Mouse (Mus musculus): ENCODE measurements at regions not wholly inside any gene's neighbourhood (a gene's known extent, or its start where the extent isn't known, plus 50 kb on each side); places are given as distances from the start of the nearest gene placed in this dataset.

DNA sequence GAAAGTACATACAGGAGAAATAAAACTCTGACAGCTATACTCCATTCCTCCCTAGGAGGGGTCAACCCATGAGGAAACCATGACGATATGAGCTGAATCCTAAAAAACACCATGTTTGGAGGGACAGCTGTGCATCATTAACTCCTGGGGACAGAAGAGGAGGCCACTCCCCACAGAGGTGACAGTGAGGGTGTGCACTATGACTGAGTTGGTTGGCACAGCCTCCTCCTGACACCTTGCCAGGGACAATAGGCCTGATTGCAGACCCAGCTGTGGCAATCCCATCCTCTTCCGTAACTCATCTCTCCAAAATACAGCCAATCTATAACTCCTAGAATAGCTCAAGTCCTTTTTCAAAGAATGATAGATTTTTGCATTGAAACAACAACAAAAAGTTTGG lies 112.0 kb downstream of the Rbm43 start:
- DNase-seq = no peak

DNA sequence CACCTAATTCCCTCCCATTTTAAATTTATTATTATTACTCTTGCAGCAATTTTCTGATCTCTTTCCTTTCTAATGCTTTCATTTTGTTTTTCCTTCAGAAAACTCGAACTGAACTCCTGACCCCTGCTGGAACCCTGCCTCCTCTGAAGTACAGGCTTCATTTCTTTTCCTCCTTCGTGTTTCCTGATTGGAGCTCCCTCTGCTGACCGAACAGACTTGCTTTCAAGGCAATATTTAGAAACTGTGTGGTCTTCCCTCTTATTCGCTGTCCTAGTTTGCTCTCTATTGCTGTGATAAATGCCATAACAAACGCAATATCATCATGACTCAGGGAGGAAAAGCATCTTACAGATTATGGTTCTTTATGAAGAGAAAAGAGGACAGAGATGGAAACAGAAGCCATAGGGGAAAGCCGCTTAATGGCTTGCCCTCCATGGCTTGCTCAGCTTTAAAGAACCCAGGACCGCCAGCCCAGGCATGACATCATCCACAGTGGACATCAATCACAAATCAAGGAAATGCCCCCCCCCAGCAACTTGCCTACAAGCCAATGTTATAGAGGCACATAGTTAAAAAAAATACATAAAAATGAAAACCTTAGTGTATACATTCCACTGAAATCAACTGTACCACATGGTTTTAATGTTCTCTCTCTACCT lies 104.5 kb downstream of the Rbm43 start:
- DNase-seq = peak; percentile 85

DNA sequence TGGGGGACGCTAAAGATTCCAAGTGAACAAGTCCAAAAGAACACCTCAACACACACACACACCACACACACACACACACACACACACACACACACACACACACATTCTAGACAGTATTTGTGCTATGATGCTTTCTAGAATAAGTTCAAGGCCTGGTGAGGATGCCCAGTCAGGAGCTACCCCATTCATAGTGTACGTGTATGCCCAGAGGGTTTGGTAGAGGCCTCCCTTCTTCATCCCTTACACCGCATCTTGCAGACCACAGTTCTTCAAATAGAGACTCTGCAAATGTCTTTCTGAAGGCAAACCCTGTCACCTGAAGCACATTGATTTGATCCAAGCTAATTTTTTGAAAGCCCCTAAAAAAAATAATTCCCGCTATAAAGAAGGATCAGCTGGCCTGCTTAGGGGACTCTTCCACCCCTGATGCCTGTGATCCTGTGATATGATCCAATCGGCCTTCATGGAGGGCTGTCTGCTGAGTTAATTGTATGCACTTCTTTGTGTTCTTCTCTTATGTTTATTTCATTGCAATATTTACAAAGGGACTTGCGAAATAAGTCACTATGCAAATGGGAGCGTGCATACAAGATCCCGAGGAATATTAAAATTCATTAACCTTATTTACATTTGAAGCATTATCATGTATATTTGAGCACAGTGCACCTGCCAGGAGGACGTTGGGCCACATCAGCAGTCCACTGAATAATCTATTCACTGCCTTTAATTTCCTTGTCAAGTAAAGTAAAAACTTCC lies 103.8 kb downstream of the Rbm43 start:
- no peak for DNase-seq

DNA sequence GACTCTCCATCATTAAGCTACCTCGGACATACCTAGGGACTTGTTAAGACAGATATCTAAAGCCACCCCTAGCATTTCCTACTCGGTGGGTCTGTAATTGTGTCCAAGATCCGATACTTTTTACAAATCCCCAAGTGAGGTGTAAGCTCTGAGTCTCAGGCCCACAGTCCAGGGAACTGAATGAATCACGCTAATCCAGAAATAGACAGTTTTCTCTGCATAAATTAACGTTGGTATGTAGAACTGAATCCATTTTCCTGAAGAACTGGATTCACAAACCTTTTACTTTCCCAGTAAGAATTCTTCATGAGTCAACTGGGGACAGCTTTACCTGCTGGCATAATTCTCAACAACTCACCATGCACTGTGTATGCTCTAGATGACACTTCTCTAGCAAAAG lies 97.1 kb downstream of the Rbm43 start:
- no peak for DNase-seq

DNA sequence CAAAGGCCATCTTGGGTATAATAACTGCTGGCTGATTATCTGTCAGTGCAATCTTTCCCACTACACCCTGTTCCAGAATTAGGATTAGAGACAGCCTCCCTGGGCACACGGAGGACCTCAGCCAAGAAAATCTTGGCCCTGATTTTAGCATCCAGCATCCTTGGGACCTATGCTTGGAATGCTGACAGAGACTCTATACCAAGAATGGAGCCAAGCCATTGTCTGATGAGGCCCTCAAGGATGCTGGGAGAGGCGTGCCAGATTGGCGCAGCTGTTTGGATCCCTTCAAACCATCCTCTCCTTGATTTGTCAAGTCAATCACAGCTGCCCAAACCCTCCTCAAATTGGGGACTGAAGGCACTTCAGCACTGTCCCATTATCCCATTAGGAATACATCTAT lies 94.2 kb downstream of the Rbm43 start:
- no peak for DNase-seq

DNA sequence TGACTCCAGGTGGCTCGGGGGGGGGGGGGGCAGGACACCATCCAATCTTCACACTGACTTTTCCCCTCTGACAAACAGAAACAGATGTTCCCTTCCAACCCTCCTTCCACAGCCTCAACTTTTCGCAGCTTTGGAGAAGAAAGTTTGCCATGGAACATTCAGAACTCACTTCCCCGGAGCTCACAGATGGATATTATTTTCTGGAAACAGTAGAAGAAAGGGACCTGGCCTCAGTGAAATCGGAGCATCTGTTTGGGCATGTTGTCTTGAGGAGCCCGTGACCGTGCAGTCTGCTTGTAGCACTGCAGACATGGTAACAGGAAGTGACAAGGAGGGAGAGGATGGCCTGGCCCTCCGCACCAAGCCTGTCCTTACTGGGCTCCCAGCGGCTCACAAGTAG lies 90.1 kb downstream of the Rbm43 start:
- DNase-seq = peak; percentile 34

DNA sequence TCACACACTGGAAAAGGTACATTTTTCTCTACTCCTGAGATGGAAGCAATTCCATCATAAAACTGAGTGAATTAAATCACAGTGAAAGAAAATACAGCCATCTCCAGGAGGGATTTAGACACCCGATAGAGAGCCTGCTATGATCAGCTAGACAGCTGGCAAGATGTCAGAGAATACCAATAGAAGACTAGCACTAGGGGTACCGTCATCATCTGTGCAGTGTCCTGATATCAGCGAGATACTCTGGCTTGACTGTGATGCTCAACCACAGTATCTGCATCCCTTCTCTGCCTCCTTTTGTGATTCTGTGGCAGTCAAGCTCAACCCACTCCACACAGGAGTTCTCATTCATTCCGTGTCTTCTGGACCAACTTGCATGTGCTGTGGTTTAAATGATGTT lies 87.4 kb downstream of the Rbm43 start:
- DNase-seq = no peak

DNA sequence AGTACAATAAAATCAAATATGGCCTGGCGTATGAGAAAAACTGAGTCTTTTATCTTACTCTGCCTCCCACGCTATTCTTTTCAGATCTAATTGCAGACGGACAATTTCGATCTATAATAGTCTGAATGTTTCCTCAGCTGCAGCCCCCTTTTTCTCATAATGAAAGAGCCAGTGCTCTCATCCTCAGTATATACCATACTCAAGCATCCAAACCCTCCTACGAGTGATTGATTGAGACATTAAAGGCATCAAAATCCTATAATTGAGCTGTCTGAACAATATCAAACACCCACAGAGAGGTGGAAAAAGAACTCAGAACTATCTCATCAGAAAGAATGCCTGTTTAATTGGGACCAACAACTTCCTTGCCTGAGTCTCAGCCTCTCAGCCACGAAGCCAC lies 87.0 kb downstream of the Rbm43 start:
- DNase-seq = no peak

DNA sequence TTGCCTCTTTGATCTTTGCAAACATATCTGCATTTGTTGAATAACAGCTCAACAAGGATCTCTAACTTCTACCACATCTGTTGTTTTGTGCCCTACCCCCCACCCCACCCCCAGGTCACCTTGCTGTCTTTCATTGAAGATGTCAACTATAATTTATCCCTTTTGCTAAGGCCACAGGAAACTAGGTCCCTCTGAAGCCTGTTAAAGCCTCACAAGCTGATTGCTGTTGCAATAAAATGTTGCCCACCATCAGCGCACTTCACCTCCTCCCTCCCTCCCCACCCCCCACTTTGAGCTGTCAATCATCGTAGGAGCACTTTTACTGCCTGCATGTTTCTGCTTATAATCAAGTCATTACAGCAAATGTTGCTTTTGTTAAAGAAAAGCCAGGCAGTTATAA lies 86.5 kb downstream of the Rbm43 start:
- peak; percentile 63 for DNase-seq

DNA sequence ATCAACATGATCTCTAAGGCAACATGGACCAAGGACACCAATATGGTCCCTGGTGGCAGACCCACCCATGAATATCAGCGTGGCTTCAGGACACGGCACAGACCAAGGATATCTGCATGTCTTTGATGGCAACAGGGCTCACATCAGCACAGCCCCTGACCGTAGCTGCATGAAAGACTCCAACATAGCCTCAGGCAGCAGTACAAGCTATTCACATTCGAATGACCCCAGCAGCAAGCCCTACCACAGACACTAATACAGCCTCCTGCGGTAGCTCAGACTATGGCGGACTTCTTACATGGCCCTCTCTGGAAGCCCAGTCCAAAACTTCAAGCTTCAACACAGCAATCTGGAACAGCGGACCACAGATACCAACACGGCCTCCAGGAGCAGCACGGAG lies 84.4 kb downstream of the Rbm43 start:
- no peak for DNase-seq

DNA sequence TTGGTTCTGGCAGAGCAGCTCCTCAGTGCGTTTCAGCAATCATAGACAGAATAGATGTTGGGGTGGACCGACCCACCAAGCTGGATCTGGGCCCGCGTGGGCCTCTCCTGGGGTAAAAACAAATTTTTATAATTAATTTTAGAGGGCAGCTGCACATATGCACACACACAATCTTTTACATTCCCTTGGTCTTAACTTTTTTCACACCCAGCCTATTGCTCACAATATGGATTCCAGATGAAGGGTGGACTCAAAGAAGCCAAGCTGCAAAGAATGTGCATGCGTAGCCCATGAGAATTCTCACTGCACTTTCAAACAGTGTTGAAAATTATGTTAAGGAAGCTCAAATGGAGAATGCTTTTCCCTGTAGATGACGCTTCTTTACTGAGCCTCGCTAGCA lies 83.3 kb downstream of the Rbm43 start:
- DNase-seq = no peak

DNA sequence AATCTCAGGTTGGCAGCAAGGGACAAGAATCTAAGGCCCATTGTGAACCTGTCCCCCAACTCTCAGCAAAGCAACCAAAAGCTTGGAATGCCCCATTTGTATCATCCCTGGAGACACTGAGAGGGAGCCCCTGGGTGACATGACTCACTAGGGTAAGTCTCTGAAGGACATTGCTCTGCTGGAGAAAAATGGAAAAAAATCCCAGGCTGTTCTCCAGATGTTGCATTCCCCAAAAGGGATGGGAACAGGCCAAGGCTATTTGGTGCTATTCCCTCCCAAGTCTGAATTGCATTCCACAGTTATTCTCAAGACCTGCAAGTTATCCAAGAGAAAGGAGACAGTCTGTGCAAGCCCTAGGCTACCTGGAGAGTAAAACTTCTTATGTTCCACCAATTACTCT lies 77.7 kb downstream of the Rbm43 start:
- DNase-seq = no peak

DNA sequence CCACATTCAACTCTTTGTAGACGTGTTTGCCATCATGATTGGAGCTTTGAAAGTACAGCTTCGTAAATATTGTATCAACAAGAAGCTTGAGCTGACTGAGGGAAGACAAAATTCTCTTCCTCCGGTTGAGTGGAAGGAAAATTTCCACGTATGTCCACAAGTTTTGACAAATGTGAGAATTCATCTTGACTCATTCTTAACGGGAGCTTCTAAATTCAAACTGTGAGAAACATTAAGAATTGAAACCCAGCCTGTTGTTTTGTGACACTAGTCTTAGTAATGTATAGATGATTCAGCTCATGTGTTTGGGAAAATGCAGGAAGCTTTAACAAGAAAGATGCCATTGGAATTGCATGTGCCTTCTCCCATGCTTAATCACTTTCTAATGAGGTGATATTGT lies 68.9 kb downstream of the Rbm43 start:
- DNase-seq = no peak

DNA sequence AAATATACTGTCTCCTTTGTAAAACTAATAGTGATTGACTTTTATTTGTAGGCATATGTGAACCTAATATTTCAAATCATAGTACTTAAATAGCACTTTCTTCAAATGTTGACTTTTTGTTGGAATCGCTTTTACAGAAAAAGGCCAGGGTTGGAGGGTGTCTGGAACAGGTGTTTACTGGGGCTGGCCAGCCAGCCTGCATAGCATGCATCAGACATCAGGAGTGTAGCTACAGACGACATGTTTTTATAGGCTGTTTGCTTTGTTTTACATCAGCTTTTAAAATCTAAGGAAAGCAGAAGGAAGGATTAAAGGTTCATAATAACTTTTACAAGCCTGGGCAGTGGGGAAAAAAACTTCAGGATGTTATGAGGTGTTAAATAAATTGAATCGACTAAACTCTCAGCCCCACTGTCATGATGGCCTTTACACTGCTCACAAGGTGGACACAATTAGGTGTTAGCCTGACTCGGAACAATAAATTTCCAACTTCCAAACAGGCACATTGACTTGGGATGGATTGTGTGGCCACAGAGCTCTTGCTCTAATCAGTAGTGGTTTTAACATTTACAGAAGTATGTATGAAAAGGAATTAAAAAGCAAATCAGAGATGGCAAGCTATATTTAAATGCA lies 66.0 kb downstream of the Rbm43 start:
- no peak for DNase-seq

DNA sequence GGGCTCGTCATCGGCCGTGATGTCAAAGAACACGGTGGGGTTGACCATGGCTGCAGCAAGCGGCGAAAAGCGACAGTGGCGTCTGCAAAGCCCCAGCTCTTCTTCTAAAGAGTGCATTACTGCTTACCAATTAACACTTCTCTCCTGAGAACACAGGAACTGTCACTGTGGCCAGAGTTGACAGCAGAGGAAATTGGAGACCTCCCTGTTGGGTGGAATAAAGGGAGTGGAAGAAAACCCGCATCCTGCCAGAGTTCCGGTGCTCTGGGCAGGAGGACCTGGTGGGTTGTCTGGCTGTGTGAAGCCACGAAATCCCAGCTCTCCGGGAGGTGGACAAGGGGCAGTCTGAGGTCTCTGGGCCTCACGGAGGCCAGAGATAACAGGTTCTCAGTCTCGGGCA lies 63.4 kb downstream of the Rbm43 start:
- DNase-seq = no peak

All from embryo, embryonic 11 days (tissue).